Mouse (Mus musculus) megakaryocyte, embryonic 14.5 days (primary cell): Measurements from ENCODE around the gene Tas1r3. TPM values are rescaled to one million over a fixed set of nuclear protein-coding genes. Genes with fewer than 3 reads are reported as not detected.

Experiments
- H3K27me3 ChIP-seq: replicated peaks from 2 replicates; pipeline ENCODE3; 2012; ENCODE audit warnings: inconsistent platforms
- H3K36me3 ChIP-seq: replicated peaks from 2 replicates; pipeline ENCODE3; 2012; ENCODE audit warnings: low read length, inconsistent platforms, mixed read lengths
- H3K4me1 ChIP-seq: 2 replicates; pipeline ENCODE4 v1.6.1; 2012; ENCODE audit warnings: inconsistent platforms
- H3K4me3 ChIP-seq: replicated peaks from 2 replicates; pipeline ENCODE3; 2012; ENCODE audit warnings: moderate library complexity, mild to moderate bottlenecking, inconsistent platforms
- H3K9me3 ChIP-seq: 2 replicates; pipeline ENCODE4 v1.6.1; 2012; ENCODE audit warnings: inconsistent platforms
- FLI1 ChIP-seq: IDR thresholded peaks from 2 replicates; pipeline ENCODE4 v1.6.1; 2012; ENCODE audit warnings: low read length, inconsistent platforms, mixed read lengths
- GATA1 ChIP-seq: IDR thresholded peaks from 3 replicates; pipeline ENCODE4 v1.6.1; 2012; ENCODE audit warnings: mixed read lengths, low read length, inconsistent platforms, borderline replicate concordance
- polyA plus RNA-seq: library from polyadenylated mRNA; stranded (reverse); fragments of >175 nt; gene quantifications from 2 replicates; pipeline ENCODE4 v1.2.3, GENCODE M21; 2012; ENCODE audit warnings: low replicate concordance; ENCODE audit not compliant: insufficient read depth

Gene Tas1r3
- polyA plus RNA-seq, result 0.22 and 1.7 TPM in 2 replicates

DNA sequence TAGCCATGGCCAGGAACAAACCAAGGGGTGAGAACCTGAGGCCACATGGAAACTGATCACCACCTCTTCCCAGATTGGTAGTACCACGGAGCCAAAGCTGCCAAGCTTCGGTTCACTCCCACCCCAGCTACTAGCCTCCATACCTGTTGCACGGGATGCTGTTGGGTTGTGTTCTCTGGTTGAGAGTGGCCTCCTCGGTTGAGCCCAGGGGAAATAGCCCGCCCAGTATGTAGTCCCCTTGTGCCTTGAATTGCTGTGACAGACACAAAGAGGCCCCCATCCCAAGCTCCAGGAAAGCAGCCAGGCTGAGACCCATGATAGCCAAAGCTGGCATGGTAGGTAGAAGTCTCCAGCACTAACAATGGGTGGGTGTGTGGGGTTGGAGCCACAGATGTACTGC, at the start of gene Tas1r3:
TSS of gene Tas1r3 (minus strand) at position 362 of the 400 bp plus-strand sequence.
- peaks cover 99% of the 10 kb centered on the region for H3K36me3 ChIP-seq
- peaks cover 24% of the 10 kb centered on the region for H3K4me1 ChIP-seq
- TF ChIP-seq FLI1 (no peak), GATA1 (no peak)
- no peak within 1 kb of the TSS for H3K4me3 ChIP-seq
- no peaks in the 10 kb centered on the region for H3K9me3 ChIP-seq
- H3K27me3 ChIP-seq, result no peaks in the 10 kb centered on the region

DNA sequence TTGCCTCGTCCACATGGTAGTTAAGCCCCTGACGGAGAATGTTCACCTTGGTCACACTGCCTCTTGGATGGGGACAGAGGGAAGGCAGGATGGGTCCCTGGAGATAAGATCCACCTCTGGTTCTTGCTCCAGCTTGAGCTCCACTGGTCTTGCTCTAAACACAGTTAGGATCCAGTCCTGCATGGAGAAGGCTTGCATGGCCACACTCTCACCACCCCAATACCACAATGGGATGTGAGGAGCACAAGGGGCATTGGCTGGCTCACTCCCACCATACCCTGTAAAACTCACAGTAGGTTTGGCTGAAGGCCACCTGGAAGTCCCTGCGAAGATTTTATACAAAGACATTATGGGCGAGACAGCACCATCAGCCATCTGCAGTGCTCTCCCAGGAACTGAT, 45.6 kb upstream of the Tas1r3 start:
- Histone ChIP-seq H3K9me3 (no peaks in the 10 kb centered on the region), H3K27me3 (peaks cover 5% of the 10 kb centered on the region), H3K36me3 (peaks cover 47% of the 10 kb centered on the region), H3K4me1 (peaks cover 16% of the 10 kb centered on the region), H3K4me3 (no peak overlapping the region)
- no peak for TF ChIP-seq GATA1
- no peak for TF ChIP-seq FLI1

DNA sequence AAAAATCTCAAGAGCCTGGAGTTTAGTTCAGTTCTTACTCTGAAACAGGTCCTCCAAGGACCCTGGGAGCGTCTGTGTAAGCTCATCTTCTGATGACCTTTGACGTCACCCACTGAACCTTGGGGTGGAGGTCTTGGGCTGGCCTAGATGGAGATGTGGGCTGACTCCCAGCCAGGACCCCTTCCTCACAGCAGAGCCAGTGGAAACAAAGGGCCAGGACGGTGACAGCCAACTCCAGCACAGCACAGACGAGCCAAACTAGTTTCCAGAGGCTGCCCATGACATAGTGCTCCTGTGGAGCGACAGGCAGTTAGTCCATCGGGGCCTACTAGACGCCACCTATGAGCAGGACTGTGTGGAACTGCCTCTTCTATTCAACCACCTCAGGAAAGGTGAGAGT, 45.1 kb upstream of the Tas1r3 start:
- H3K9me3 ChIP-seq, result no peaks in the 10 kb centered on the region
- TF ChIP-seq FLI1, result no peak
- no peak for TF ChIP-seq GATA1
- peaks cover 16% of the 10 kb centered on the region for H3K4me1 ChIP-seq
- no peak overlapping the region for H3K4me3 ChIP-seq
- peaks cover 5% of the 10 kb centered on the region for H3K27me3 ChIP-seq
- peaks cover 52% of the 10 kb centered on the region for H3K36me3 ChIP-seq

- Histone ChIP-seq H3K4me3 (no peak overlapping the region), H3K4me1 (peaks cover 16% of the 10 kb centered on the region), H3K27me3 (peaks cover 5% of the 10 kb centered on the region), H3K9me3 (no peaks in the 10 kb centered on the region), H3K36me3 (peaks cover 64% of the 10 kb centered on the region)
- TF ChIP-seq FLI1 (no peak), GATA1 (no peak)
These were observed 43.8 kb upstream of the Tas1r3 start for GRCm38 (mm10) chr4:155907003-155907402.

- Histone ChIP-seq H3K36me3 (peaks cover 73% of the 10 kb centered on the region), H3K9me3 (no peaks in the 10 kb centered on the region), H3K27me3 (peaks cover 5% of the 10 kb centered on the region), H3K4me3 (no peak overlapping the region), H3K4me1 (peaks cover 22% of the 10 kb centered on the region)
- TF ChIP-seq FLI1, result no peak
- no peak for TF ChIP-seq GATA1
These were observed 43.0 kb upstream of the Tas1r3 start for GRCm38 (mm10) chr4:155906125-155906524.

DNA sequence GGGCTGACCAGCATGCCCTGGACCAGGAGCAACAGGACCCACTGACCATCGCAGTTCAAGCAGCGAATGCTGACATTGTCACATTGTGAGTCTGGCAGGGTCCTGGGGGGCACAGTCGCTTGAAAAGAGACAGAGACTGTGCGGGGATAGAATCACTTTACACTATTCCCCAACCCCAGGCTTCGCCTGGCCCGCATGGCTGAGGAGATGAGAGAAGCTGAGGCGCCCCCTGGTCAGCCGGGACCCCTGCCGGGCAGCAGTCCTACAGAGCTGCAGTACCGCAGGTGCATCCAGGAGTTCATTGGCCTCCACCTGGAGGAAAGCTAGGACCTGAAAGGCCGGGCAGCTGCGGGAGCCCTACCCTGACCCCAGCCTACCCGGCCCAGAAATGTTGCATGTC, 42.5 kb upstream of the Tas1r3 start:
- TF ChIP-seq GATA1 (no peak), FLI1 (no peak)
- Histone ChIP-seq H3K27me3 (peaks cover 3% of the 10 kb centered on the region), H3K9me3 (no peaks in the 10 kb centered on the region), H3K36me3 (peaks cover 78% of the 10 kb centered on the region), H3K4me1 (peaks cover 26% of the 10 kb centered on the region), H3K4me3 (no peak overlapping the region)

DNA sequence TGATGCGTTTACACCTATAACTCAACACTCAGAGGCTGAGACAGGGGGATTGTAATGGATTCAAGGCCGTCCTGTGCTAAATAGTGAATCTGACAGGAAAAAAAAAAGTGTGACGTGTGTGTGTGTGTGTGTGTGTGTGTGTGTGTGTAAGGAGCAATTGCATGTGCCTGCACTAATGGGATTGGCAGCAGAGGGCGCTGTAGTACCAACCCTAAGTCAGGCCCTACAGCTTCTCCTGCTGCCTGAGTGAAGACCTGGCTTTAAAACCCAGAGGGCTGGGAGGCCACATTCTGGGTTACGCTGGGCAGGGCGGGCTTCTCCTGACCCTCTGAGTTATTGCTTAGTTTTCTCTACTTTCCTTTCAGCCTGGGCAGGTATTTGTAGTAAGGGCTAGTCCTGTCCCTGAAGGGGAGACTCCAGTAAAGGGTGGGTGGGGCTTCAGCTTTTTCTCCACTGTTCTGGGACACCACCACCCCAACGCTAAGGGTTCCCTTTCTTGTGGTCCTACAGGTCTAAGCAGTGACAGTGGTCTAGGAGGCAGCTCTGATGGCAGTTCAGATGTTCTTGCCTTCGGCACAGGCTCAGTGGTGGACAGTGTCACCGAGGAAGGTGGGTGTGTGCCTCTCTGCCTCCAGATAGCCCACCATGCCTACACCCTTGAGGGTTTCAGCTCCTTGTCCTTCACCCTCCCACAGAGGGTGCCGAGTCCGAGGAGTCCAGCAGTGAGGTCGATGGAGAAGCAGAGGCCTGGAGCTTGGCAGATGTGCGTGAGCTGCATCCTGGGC, 41.3 kb upstream of the Tas1r3 start:
- Histone ChIP-seq H3K4me3 (no peak overlapping the region), H3K9me3 (no peaks in the 10 kb centered on the region), H3K27me3 (no peaks in the 10 kb centered on the region), H3K36me3 (peaks cover 89% of the 10 kb centered on the region), H3K4me1 (peaks cover 20% of the 10 kb centered on the region)
- no peak for TF ChIP-seq GATA1
- no peak for TF ChIP-seq FLI1

DNA sequence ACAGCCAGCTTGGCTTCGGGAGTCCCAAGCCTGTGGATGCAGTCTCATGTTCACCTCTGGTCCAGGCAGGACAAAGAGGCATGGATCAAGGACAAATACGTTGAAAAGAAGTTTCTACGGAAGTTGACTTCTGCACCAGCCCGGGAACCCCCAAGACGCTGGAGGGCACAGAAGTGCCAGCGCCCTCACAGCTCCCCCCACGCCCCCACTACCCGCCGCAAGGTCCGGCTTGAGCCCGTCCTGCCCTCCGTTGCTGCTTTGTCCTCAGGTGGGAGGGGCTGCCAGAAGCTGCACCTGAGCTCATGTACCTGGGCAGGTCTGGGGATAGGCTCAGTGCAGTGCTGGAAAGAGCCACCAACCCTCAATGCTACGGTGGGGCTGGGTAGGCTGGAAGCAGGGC, 40.1 kb upstream of the Tas1r3 start:
- H3K9me3 ChIP-seq, result no peaks in the 10 kb centered on the region
- TF ChIP-seq GATA1 (no peak), FLI1 (no peak)
- H3K4me3 ChIP-seq, result no peak overlapping the region
- H3K4me1 ChIP-seq, result peaks cover 15% of the 10 kb centered on the region
- no peaks in the 10 kb centered on the region for H3K27me3 ChIP-seq
- H3K36me3 ChIP-seq, result peaks cover 98% of the 10 kb centered on the region

DNA sequence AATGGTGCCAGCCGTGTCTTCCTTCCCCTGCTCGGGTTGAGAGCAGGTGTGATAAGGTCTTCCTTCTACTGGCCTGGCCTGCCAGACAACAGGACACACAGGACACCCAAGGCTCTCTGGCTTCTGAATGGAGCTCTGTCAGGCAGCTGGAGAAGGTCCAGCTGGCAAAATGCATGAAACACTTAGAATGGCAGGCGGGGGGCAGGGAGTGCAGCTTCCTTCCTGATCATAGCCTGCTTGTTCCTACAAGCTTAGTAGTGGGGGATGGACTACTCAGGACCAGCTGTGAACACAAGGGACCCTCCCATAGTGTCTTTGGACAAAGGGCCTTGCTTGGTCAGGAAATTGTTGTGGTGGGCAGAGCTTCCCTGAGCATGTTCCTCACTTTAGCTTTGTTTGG, 38.0 kb upstream of the Tas1r3 start:
- Histone ChIP-seq H3K4me3 (no peak overlapping the region), H3K36me3 (peaks cover 93% of the 10 kb centered on the region), H3K27me3 (no peaks in the 10 kb centered on the region), H3K4me1 (peaks cover 22% of the 10 kb centered on the region), H3K9me3 (no peaks in the 10 kb centered on the region)
- TF ChIP-seq GATA1, result no peak

DNA sequence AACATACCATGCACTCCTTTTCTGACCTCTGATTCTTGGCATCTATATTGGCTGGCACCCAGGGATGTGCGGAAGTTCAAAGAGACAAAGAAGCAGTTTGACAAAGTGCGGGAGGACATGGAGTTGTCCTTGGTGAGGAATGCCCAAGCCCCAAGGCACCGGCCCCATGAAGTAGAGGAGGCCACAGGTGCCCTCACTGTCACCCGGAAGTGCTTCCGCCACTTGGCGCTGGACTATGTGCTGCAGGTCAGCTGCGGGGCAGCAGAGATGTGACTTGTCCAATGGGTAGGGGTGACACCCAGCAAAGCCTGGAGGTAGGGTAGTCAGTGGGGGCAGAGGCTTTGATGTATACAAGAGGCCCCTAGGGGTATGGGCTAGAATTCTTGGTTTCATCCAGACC, 36.2 kb upstream of the Tas1r3 start:
- no peak for TF ChIP-seq FLI1
- TF ChIP-seq GATA1, result no peak
- Histone ChIP-seq H3K9me3 (no peaks in the 10 kb centered on the region), H3K36me3 (peaks cover 84% of the 10 kb centered on the region), H3K27me3 (no peaks in the 10 kb centered on the region), H3K4me3 (no peak overlapping the region), H3K4me1 (peaks cover 41% of the 10 kb centered on the region)
